Mouse (Mus musculus): ENCODE data around the gene Ldlrap1. TPM values are rescaled to one million over a fixed set of nuclear protein-coding genes. Genes with fewer than 3 reads are reported as not detected.

Gene Ldlrap1
- polyA plus RNA-seq, 1 experiment, result 26.0 TPM

DNA sequence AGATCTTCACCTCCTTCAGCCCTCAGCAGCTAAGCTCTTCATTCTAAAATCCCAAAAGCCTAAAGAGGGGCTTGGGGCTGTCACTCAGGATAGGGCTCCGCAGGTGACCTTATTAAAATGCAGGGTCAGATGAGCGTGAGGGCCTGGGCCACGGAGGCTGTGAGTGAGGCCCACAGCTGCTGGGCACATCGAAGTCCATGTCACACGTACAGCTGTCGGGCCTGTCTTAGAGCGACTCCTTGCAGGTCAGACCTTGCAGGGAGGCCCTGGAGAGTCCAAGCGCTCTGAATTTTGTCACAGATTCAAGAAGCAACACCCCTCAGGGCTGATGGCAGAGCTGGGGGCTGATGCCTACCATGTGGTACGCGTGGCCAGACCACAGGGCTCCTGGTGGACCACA is 32.9 kb upstream of the Ldlrap1 start:
- peaks cover 19% of the 10 kb centered on the region for H3K4me1 ChIP-seq (replicated peaks; ENCODE audit: control insufficient read depth, insufficient read depth, low read length)
- TF ChIP-seq POLR2A (IDR thresholded peaks at IDR 0.05; ENCODE audit: control insufficient read depth, extremely low read depth, insufficient read depth, low read length, poor library complexity) (no peak), CTCF (IDR thresholded peaks at IDR 0.05; ENCODE audit: borderline replicate concordance, control insufficient read depth, extremely low read depth, insufficient read depth, low read length, poor library complexity) (no peak)
- H3K27ac ChIP-seq (ENCODE audit: control insufficient read depth, insufficient read depth, low read length), result no peak overlapping the region
- H3K4me3 ChIP-seq (ENCODE audit: control insufficient read depth, insufficient read depth, low read length), result no peak overlapping the region
- no peak for DNase-seq
- H3K36me3 ChIP-seq (ENCODE audit: control insufficient read depth, insufficient read depth, low read length), result peaks cover 27% of the 10 kb centered on the region
- WGBS, result 85% methylated on average over 10 of the region's 10 CpGs
- H3K27me3 ChIP-seq (ENCODE audit: control insufficient read depth, insufficient read depth, low read length), result no peaks in the 10 kb centered on the region

- peaks cover 21% of the 10 kb centered on the region for H3K36me3 ChIP-seq (ENCODE audit: control insufficient read depth, insufficient read depth, low read length)
- DNase-seq, result no peak
- H3K27me3 ChIP-seq (ENCODE audit: control insufficient read depth, insufficient read depth, low read length), result no peaks in the 10 kb centered on the region
- peaks cover 24% of the 10 kb centered on the region for H3K4me1 ChIP-seq (replicated peaks; ENCODE audit: control insufficient read depth, insufficient read depth, low read length)
- H3K4me3 ChIP-seq (ENCODE audit: control insufficient read depth, insufficient read depth, low read length), result no peak overlapping the region
- WGBS, result 84% methylated on average over 8 of the region's 8 CpGs
- H3K27ac ChIP-seq (ENCODE audit: control insufficient read depth, insufficient read depth, low read length), result no peak overlapping the region
- TF ChIP-seq POLR2A (IDR thresholded peaks at IDR 0.05; ENCODE audit: control insufficient read depth, extremely low read depth, insufficient read depth, low read length, poor library complexity) (no peak), CTCF (IDR thresholded peaks at IDR 0.05; ENCODE audit: borderline replicate concordance, control insufficient read depth, extremely low read depth, insufficient read depth, low read length, poor library complexity) (no peak)
Measured at GRCm38 (mm10) chr4:134800098-134800497, 32.3 kb upstream of the Ldlrap1 start.

DNA sequence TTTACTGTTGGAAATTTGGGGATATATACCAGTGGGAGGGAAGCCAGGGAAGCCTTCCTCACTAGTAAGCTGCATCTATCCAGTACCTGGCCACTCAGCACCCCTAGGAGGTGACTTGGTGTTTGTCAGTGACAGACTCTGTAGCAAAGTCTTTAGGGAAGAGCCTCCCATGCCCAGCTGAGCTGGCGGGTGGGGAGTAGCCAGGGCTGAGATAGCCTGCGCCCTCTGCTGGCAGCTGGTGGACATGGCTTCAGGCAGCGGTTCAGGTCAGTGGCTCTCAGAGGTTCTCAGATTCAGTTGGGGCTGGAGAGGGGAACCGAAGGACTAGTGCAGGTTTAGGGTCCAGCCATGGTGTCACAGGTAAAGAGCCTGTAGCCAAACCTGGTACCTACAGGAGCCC is 31.4 kb upstream of the Ldlrap1 start:
- DNase-seq, result peak; percentile 59
- 3% methylated on average over 4 of the region's 4 CpGs for WGBS
- Histone ChIP-seq H3K36me3 (ENCODE audit: control insufficient read depth, insufficient read depth, low read length) (peaks cover 13% of the 10 kb centered on the region), H3K27ac (ENCODE audit: control insufficient read depth, insufficient read depth, low read length) (no peak overlapping the region), H3K4me1 (replicated peaks; ENCODE audit: control insufficient read depth, insufficient read depth, low read length) (peaks cover 24% of the 10 kb centered on the region), H3K4me3 (ENCODE audit: control insufficient read depth, insufficient read depth, low read length) (no peak overlapping the region), H3K27me3 (ENCODE audit: control insufficient read depth, insufficient read depth, low read length) (no peaks in the 10 kb centered on the region)
- TF ChIP-seq POLR2A (IDR thresholded peaks at IDR 0.05; ENCODE audit: control insufficient read depth, extremely low read depth, insufficient read depth, low read length, poor library complexity), result no peak
- TF ChIP-seq CTCF (IDR thresholded peaks at IDR 0.05; ENCODE audit: borderline replicate concordance, control insufficient read depth, extremely low read depth, insufficient read depth, low read length, poor library complexity), result peak; percentile 98

- peaks cover 9% of the 10 kb centered on the region for H3K36me3 ChIP-seq (ENCODE audit: control insufficient read depth, insufficient read depth, low read length)
- H3K27me3 ChIP-seq (ENCODE audit: control insufficient read depth, insufficient read depth, low read length), result no peaks in the 10 kb centered on the region
- H3K4me3 ChIP-seq (ENCODE audit: control insufficient read depth, insufficient read depth, low read length), result no peak overlapping the region
- H3K27ac ChIP-seq (ENCODE audit: control insufficient read depth, insufficient read depth, low read length), result no peak overlapping the region
- no peak for DNase-seq
- 80% methylated on average over 3 of the region's 3 CpGs for WGBS
- H3K4me1 ChIP-seq (replicated peaks; ENCODE audit: control insufficient read depth, insufficient read depth, low read length), result peaks cover 24% of the 10 kb centered on the region
- TF ChIP-seq POLR2A (IDR thresholded peaks at IDR 0.05; ENCODE audit: control insufficient read depth, extremely low read depth, insufficient read depth, low read length, poor library complexity) (no peak), CTCF (IDR thresholded peaks at IDR 0.05; ENCODE audit: borderline replicate concordance, control insufficient read depth, extremely low read depth, insufficient read depth, low read length, poor library complexity) (no peak)
Measured at GRCm38 (mm10) chr4:134798861-134799260, 31.0 kb upstream of the Ldlrap1 start.

GRCm38 (mm10) chr4:134797621-134798020 is 29.8 kb upstream of the Ldlrap1 start:
- no peaks in the 10 kb centered on the region; the same call in 1 of the 2 replicates for H3K36me3 ChIP-seq (ENCODE audit: control insufficient read depth, insufficient read depth, low read length)
- H3K27me3 ChIP-seq (ENCODE audit: control insufficient read depth, insufficient read depth, low read length), result no peaks in the 10 kb centered on the region
- WGBS, result 76% methylated on average over 6 of the region's 6 CpGs
- peaks cover 24% of the 10 kb centered on the region for H3K4me1 ChIP-seq (replicated peaks; ENCODE audit: control insufficient read depth, insufficient read depth, low read length)
- no peak overlapping the region for H3K27ac ChIP-seq (ENCODE audit: control insufficient read depth, insufficient read depth, low read length)
- TF ChIP-seq POLR2A (IDR thresholded peaks at IDR 0.05; ENCODE audit: control insufficient read depth, extremely low read depth, insufficient read depth, low read length, poor library complexity) (no peak), CTCF (IDR thresholded peaks at IDR 0.05; ENCODE audit: borderline replicate concordance, control insufficient read depth, extremely low read depth, insufficient read depth, low read length, poor library complexity) (no peak)
- no peak for DNase-seq
- no peak overlapping the region for H3K4me3 ChIP-seq (ENCODE audit: control insufficient read depth, insufficient read depth, low read length)

DNA sequence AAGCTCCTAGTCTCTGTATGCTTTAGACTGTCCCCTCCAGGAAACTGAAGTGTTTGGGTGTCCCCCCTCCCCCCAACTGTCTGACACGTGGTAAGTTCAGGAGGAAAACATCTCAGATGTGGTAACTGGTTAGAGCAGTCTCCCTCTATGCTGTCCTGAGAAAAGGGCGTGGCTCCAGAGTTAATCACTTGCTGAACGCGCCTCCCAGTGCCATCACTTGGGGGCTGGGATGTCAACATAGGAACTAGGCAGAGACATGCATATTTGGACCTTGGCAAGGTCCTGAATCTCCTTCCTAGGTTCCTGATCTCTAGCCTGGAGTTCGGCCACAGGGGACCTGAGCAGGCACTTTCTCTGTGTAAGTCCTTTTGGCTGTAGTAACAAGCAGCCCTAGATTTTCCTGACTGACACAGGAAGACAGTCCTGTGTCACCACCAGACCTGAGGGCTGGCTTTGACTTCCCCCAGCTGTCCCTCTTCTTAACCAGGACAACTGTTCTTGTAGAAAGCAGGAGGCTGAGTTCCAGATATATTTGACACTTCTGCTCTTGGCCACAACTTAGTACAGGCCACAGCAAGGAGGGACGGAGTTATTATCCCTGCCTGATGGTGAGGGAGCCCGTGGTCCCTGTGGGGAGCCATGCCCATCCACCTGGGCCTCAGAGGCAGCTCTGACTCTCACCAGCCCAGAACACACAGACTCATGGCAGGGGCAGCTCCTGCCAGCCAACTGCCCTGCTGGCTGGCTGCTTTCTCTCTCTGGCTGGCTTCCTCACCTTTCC is 28.9 kb upstream of the Ldlrap1 start:
- 18% methylated on average over 7 of the region's 7 CpGs for WGBS

More for the DNA sequence above, 28.9 kb upstream of the Ldlrap1 start:
- Histone ChIP-seq H3K4me1 (replicated peaks; ENCODE audit: control insufficient read depth, insufficient read depth, low read length) (peaks cover 24% of the 10 kb centered on the region), H3K36me3 (ENCODE audit: control insufficient read depth, insufficient read depth, low read length) (no peaks in the 10 kb centered on the region), H3K4me3 (ENCODE audit: control insufficient read depth, insufficient read depth, low read length) (no peak overlapping the region), H3K27ac (ENCODE audit: control insufficient read depth, insufficient read depth, low read length) (peak overlapping the region; percentile 18; the same call in 1 of the 2 replicates), H3K27me3 (ENCODE audit: control insufficient read depth, insufficient read depth, low read length) (no peaks in the 10 kb centered on the region)
- TF ChIP-seq CTCF (IDR thresholded peaks at IDR 0.05; ENCODE audit: borderline replicate concordance, control insufficient read depth, extremely low read depth, insufficient read depth, low read length, poor library complexity) (no peak), POLR2A (IDR thresholded peaks at IDR 0.05; ENCODE audit: control insufficient read depth, extremely low read depth, insufficient read depth, low read length, poor library complexity) (no peak)
- DNase-seq, result peak; percentile 57
